Mouse (Mus musculus): ENCODE data around the gene Atp6v1b1.
"Not testable (repeated sequence)": the region's sequence is repeated elsewhere in the genome, so short reads cannot be mapped to it uniquely, and the experiment has no call there.

Atp6v1b1 gene

DNA sequence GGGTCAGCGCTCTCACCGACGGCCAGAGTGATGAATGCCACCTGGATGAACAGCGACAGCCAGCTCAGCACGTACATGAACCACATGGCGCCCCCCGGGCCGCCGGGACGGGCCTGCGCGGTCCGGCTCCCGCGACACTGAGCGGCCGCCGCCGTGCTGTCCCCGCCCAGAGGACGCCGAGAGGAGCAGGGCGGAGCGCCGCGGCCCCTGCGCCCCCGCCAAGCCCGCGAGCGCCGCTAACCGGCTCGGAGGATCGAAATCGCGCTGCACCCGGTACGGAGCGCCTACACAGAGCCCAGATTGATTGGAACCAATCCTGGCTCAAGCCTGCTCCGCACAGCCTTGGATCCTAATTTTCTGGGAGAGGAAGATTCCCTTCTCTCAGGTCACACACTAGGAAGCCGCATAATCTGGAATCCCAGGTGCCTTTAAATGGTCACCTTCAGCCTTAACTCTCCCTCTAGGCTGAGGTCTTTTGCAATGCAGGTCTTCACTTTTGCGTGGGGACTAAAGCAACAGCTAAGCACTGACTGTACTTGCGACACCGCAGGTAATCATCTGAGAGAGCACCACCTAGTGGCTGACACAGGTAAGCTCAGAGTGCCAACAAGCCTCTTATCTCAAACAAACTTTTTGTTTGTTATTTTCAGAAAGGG, 33.0 kb downstream of the Atp6v1b1 start, which contains the start of gene Tex261:
Gene Tex261, minus strand, starts transcription at position 176 of the 656 bp plus-strand sequence.
- DNase-seq (ENCODE audit: low spot score in 2 of 2): peak; percentile 83 to 87

DNA sequence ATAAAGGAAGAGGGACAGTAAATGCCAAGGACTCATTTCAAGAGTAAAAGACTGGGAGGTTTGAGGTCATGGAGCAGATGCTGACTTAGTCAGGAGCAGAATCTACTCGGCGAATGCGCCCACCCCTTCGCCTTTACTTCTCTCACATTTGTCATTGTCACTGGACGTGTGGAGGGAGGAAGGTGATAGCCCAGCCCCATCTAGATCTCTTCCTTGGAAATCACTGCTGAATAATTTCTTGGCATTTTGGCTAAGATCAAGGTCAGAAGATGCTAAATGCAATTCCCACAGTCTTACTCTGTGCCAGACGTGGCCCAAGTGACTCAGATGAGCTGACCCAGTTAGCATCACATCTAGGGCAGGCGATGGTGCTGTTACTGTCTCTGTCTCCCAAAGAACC, 35.5 kb downstream of the Atp6v1b1 start:
- DNase-seq (ENCODE audit: low spot score in 2 of 2): no peak

GRCm38 (mm10) chr6:83779026-83779425, 36.2 kb downstream of the Atp6v1b1 start:
- no peak for DNase-seq (ENCODE audit: low spot score in 2 of 2)

- no peak for DNase-seq (ENCODE audit: low spot score in 2 of 2)
Observed at GRCm38 (mm10) chr6:83786426-83786825, 43.6 kb downstream of the Atp6v1b1 start.

- DNase-seq (ENCODE audit: low spot score in 2 of 2): no peak
Observed at GRCm38 (mm10) chr6:83788554-83788953, 45.8 kb downstream of the Atp6v1b1 start.

- DNase-seq (ENCODE audit: low spot score in 2 of 2): not testable (repeated sequence)
Observed at GRCm38 (mm10) chr6:83790533-83790932, 47.7 kb downstream of the Atp6v1b1 start.

GRCm38 (mm10) chr6:83791251-83791890, 48.6 kb downstream of the Atp6v1b1 start:
- DNase-seq (ENCODE audit: low spot score in 2 of 2): no peak

GRCm38 (mm10) chr6:83794760-83795296, 52.0 kb downstream of the Atp6v1b1 start, which contains the start of gene Nagk:
TSS of gene Nagk (plus strand) at chr6:83794982.
- peak; percentile 89 to 90 for DNase-seq (ENCODE audit: low spot score in 2 of 2)

DNA sequence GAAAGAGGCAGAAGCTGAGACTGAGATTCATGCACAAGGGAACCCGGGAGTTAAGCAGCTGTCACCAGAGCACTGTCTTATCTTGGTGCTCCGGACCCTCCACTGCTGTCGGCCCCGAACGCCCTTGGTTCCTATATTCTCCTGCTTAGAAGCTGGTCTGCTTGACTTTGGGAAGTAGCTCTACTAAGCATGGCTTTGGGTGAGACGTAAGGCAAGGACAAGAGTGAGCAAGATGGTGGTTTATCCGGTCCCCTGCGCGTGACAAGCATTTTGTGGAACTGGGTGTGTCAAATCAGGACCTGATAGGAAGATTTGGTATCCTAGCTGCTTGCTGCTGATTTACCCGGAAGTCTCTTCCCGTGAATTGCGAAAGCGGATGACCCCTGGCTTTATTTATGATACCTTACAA, 52.7 kb downstream of the Atp6v1b1 start:
- peak in 1 of 2 experiments; percentile 37 for DNase-seq (ENCODE audit: low spot score in 2 of 2)

- no peak for DNase-seq (ENCODE audit: low spot score in 2 of 2)
Observed at GRCm38 (mm10) chr6:83796686-83797085, 53.9 kb downstream of the Atp6v1b1 start.

GRCm38 (mm10) chr6:83802033-83802432, 59.2 kb downstream of the Atp6v1b1 start:
- no peak for DNase-seq (ENCODE audit: low spot score in 2 of 2)

DNA sequence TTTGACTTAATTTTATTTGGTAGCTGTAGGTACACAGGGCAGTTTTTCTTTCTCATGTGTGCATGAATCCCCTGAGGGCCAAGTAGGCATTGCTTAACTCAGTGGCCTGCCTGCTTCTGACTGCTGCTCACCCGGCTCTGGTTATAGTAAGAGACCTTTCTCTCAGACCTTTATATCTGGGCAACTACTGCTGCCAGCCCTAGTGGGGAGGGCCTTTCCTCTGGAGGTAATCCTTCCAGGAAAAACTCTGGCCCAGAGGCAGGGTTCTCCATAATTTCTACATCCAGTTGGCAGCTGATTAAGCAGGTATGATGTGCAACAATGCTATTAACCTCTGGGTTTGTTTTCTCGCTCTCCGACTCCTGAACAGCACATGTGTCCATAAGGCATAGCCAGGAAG, 60.1 kb downstream of the Atp6v1b1 start:
- DNase-seq (ENCODE audit: low spot score in 2 of 2): no peak

All from right cerebral cortex, postnatal 36 days (tissue).